Mouse (Mus musculus) urinary bladder, postnatal 36 days (tissue): ENCODE measurements around the gene Kng2.
"Not testable (repeated sequence)": the region's sequence is repeated elsewhere in the genome, so short reads cannot be mapped to it uniquely, and the experiment has no call there.

ENCODE experiments used
- DNase-seq, 2 experiments: peaks; one replicate each; pipeline ENCODE4 v3.0.0; 2022; ENCODE audit warnings: low spot score in 2 of 2, mixed read lengths in 1 of 2

The Kng2 gene

DNA sequence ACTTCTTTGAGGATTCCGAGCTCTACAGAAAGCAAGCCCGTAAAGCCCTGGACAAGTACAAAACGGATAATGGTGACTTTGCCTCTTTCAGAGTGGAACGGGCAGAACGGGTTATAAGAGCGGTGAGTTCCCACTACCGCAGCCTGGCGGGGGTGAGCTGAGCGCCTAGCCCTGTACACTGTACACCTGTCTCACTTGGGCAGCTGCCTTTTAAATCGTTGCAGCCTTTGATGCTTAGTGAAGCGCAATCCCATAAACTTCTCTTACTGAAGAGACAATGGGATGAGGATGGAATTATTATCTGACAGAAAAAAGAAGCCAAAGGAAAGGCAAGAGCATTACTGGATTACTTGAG is 73.2 kb downstream of the Kng2 start:
- no peak for DNase-seq

DNA sequence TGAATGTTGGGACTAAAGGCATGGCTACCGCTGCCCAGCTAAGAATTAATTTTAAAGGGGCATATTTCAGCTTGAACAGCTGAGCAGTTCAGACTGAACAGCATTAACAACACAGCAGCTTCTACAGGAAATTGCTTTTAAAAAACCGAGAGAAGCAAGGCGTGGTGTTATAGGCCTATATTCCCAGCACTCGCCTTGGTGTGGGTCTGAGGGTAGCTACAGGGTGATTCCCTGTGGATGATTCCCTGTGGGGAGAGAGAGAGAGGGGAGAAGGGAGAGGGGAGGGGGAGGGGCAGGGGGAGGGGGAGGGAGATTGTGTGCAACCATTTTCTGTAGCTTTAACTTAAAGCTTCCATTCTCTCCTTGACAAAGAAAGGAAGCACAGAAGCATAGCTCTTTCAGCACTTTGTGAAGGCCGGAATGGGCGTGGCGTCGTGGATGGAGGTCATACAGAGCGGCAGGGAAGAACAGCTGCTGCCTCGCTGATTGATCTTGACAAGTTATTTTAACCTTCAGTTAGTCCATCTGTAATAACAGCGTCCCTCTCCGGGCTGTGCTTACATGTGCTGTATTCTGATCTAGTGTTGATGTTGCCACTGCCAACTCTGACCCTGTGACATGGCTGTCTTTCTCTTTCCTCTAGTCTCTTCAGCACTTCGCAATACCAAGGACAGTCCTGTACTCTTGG is 73.7 kb downstream of the Kng2 start:
- no peak for DNase-seq

DNA sequence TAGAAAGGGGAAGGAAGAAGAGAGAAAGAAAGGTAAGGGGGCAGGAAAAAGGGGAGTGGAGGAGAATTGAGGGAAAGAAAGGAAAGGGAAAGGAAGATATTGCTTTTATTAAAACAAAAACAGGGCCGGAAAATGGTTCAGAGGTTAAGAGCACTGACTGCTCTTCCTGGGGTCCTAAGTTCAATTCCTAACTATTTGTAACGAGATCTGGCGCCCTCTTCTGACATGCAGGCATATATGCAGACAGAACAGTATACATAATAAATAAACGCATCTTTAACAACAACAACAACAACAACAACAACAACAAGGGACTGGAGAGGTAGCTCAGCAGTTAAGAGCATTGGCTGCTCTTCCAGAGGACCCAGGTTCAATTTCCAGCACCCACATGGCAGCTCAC is 76.2 kb downstream of the Kng2 start:
- no peak for DNase-seq

DNA sequence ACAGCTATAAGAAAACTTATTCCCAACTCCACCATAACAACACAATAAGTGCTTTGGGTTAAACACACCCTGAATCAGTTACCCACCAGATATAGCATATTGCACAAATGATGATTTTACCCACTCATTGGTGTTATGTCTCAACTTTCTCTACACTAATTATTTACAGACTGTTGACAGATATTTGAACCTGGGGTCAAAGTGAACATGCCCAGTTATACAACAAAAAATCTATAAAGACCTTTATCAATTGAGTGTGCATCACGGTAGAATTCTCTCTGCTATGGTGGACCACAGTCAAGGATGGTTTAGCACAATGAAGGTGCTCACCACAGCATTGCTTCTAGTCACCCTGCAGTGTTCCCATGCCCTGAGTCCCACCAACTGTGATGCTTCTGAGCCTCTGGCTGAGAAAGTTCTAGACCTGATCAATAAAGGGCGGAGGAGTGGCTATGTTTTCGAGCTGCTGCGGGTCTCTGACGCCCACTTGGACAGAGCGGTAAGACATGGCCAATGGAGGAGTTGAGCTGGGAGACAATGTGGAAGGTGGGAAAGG is 78.4 kb downstream of the Kng2 start, which contains the start of gene Hrg:
Gene Hrg, plus strand, starts transcription at position 233 of the 556 bp plus-strand sequence.
- DNase-seq: no peak

GRCm38 (mm10) chr16:22947371-22947770 is 81.9 kb downstream of the Kng2 start:
- DNase-seq: no peak

- not testable (repeated sequence) for DNase-seq
These were observed 87.3 kb downstream of the Kng2 start for GRCm38 (mm10) chr16:22941825-22942476.

GRCm38 (mm10) chr16:22939120-22939695 is 90.1 kb downstream of the Kng2 start:
- DNase-seq: no peak

- DNase-seq: no peak
These were observed 90.7 kb downstream of the Kng2 start for GRCm38 (mm10) chr16:22938541-22938940.

- no peak for DNase-seq
These were observed 91.7 kb downstream of the Kng2 start for GRCm38 (mm10) chr16:22937631-22938030.
